Mouse (Mus musculus): ENCODE measurements around the gene Pptc7.
"Not testable (repeated sequence)": the region's sequence is repeated elsewhere in the genome, so short reads cannot be mapped to it uniquely, and the experiment has no call there.

Gene Pptc7

DNA sequence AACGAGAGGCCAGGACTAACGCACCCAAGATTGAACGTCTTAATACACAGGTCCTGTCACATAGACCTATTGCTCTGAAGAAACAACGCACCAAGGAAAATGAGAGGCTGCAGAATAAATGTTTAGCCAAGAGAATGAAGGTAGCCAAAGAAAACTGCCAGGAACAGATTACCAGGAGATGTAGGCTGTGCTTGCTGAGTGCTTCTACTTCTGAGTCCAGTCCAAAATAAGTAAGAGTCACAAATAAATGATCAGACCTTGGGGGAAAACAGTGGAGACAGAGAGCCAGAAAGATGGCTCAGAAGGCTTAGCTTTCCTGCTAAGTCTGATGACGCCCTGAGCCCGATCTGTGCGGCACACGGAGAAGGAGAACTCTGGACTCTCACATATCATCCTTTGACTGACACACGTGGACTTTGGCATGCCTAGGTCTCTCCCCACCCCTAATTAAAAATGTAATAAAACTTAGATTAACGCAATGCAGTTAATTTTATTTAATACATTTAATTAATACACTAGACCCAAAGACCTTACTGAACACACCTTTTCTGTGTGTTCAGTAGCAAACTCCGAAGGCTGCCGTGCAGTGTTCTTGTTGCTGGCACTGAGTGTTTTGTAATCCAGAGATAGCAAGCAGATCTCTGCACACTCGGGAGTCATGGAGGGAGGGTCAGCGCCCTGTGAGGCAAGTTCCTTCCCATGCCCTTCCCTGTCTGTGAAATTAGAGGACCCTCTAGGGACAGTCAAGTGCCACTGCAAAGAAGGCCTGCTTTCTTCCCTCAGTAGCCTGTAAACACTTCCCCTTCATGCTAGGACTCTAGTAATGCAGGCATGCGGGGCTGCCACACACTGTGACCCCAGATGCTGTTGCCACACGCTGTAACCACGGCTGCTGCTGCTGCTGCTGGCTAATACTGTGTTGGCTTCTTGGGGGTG is 18.9 kb downstream of the Pptc7 start:
- DNase-seq: no peak

DNA sequence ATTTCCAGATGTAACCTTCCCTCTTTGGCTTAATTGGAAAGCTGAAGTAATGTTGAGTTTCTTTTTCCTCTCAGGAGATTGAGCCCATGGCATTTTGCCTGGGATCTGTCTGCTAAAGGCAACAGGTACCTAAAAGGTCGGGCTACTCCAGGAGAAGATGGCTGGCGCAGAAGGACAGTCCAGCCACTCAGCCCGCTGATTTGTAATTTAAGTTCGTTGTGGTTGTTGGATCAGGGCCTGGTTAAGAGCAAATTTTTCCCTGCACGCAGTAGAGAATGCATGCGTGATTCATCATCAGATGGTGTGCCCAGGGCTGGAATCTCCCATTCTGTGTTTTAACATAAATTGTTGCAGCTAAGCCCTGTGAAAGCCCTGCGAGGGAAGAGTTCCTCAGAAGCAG is 19.8 kb downstream of the Pptc7 start:
- no peak for DNase-seq

DNA sequence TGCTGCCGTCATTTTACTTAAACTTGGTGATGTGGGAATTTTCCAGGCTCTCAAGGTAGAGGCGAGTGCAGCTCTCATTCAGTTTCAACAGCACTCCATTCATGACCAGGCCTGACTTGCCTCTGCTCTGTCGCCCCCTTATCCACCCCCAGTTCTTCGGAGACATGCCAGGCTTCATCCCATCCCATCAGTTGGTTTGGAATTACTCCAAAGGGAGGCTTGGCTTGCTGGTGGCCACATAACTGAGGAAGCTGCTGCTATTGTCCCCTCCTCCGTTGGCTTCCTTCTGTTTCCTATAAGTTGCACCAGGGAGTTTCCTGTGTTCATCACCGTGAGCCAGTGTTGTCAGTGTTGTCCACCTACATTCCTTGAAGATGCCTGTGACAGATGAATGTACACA is 20.4 kb downstream of the Pptc7 start:
- DNase-seq: no peak

DNA sequence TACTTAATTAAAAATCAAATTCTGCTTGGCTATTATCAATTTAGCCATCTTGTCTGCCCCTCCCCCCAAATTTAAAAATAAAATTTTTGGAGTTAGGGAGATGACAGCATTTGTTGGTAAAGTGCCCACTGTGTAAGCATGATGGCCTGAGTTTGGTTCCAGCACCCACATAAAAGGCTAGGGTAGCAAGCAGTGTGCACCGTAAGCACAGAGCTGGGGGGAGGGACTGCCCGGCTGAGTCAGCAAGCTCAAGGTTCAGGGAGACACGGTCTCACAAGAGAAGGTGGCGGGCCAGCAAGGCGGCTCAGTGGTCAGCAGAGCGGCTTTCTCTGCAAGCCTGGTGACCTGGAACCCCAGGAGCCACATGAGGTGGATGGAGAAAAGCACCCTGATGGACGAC is 21.3 kb downstream of the Pptc7 start:
- no peak for DNase-seq

DNA sequence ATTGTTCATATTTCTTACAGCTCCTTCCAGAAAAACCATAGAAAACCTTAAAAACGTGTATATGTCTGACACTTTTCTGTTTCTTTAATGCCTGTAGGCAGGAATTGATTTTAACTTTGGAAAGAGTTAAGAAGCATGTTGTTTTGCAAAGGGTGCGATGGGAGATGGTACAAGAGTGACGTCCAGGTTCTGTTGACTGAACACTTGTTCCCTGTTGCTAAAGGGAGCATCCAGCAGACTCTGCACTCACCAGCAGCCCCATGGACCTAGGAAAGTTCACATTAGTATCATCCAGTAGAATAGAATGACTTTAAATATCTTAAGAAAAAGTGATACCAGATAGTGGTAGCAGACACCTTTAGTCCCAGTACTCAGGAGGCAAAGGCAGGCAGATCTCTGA is 22.4 kb downstream of the Pptc7 start:
- DNase-seq: no peak

DNA sequence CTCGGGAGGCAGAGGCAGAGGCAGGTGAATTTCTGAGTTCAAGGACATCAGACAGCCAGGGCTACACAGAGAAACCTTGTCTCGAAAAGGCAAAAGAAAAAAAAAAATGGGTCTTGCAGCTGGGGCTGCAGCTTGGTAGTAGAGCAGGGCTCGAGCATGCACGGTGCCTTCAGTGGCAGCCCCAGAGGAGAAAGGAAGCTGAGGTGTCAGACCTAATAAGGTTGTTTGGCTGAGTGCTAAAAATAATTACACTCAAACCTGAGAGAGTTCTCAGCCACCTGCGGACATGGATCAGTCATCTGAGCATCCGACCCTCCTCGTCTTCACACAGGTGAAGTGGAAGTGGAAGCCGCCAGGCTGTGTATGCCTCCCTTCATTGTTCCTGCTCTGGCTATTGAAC is 26.5 kb downstream of the Pptc7 start:
- peak; percentile 72 for DNase-seq

DNA sequence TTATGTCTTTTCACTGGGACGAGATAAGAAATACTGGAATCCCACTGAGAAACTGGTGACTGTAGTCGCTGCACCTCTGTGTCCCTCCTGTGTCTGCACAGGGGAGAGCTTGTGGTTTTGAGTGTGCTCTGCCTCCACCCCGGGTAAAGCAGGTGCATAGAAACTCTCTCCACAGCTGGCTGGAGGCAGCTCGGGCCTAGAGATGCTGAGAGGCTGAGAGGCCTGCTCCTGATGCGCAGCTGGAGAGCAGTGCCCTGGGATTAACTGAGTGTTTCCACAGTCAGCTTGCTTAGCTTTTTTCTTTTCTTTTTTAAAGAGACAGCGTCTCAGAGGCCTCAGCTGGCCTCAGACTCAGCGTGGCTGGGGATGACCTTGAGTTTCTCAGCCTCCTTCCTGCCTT is 27.5 kb downstream of the Pptc7 start:
- DNase-seq: peak; percentile 77

DNA sequence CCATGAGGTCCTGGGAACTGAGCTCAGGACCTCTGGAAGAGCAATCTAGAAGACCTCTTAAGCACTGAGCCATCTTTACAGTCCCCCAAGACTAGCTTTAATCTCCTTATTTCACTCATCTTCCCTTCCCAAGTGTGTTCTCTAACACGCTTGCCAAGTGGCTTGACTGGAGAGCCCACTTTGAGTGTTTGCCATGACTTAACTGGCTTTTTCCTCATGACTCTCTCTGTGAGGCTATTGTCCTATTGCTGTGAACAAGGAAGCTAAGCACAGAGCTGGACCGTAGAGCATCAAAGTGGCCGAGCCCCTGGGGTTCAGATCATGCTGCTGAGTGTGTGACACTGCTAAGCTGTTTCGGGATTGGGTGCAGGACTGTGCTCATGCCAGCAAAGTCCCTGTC is 28.2 kb downstream of the Pptc7 start:
- no peak for DNase-seq

DNA sequence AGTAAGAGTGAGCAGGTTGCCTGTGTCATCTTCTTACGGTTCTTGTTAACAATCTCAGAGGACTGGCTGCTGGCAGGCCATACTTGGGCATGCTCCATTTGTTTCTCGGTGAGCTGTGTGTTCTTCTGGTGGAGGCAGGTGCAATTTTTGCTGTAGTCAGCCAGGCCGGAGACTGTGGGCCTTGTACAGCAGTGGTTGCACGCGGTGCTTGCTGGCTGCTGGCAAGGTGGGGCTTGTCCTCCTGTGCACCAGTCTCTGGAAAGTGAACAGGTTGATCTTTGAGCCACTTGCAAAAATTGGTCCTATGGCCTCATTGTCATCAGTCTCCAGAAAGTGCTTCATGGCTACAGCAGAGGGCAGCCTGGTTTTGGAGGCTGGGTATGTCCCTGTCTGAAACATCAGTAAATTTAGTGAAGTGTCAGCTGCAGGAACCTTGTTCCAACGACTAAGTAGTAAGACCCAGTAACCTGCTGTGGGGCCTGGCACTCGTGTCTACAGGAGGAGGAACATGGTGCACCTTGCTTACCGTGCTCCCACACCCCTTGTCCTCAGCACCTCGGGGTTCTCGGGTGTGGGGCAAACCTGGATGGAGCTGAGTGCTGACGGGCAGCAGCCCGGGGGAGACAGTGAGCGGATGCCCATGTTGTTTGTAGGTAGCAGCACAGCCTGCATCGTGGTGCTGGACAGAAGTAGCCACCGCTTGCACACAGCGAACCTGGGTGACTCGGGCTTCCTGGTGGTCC is 28.9 kb downstream of the Pptc7 start:
- peak; percentile 62 for DNase-seq

DNA sequence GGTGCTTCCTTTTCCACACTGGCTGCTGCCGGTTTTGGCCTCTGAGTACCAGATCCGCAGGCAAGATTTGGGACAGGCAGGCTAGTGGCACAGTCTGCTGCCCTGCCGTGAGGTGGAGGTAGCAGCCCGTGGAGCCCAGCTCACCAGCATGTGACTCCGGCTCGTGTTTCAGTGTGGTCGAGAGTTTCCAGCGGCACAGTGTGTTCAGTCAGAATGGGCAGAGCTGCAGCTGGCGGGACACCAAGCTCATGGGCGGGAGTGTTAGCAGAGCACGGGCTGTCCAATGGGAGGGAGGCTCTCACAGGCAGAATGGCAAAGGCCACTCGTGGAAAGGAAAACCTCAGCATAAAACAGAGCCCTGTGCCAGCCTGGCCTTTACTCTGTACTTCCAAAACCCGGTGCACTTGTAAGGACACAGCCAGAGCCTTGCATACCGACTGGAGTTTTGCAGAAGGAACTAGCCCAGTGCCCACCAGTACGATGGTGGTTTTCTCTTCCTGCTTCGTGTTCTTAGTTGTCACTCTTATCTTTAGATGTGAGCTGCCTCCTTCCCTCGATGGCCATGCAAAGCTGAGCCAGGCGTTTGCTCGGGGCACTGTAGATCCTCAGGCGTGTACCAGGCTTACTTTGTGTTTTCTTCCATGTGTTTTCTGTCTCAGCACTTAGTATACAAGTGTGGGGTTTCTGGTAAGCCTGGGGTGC is 31.0 kb downstream of the Pptc7 start:
- DNase-seq: peak; percentile 67

DNA sequence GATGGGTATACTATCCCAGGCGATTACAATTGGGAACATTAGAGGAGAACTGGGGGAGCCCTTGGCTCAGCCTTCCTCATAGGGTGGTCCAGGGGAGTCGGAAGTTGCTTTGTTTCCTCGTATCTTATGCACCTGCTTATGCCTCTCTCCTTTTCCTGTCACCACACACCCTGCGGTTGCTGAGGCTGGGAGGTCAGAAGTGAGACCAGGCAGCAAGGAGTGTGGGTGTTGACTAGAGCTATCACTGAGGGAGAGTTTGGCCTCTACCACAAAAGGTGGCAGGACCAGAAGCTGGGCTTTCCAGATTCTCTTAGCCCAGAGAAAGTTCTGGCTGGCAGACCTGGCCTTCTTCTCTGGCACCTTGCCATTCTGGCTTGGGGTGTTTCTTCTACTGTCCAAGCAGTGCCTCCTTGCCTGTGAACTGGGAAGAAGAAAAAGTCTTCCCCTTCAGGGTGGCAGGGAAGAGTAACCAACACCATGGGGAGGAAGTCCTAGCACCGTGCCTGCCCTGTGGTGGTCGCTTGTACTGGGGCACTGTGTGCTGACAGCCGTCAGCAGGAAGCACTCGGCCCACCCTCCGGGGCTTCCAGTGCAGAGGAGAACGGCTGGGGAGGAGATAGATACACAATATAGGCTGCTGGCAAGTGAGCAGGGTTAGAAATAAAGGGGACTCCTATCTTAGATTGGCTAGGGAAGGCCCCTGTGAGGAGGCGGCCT is 33.3 kb downstream of the Pptc7 start:
- peak; percentile 78 for DNase-seq

DNA sequence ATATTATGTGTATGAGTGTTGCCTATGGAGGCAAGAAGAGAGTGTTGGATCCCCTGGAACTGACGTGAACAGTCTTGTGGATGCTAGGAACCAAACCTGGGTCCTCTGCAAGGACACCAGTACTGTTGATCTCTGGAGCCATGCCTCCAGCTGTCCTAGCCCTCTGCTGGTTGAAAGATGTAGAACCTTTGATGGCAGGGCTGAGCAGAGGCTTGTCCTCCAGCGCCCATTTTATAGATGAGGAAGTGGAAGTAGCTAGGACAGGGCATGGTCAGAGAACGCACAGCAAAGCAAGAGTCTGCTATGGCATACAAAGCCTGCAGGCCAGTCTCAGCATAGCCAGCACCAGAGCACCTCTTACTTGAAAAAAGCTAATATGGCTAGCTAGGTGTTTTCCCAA is 33.9 kb downstream of the Pptc7 start:
- peak; percentile 71 for DNase-seq

DNA sequence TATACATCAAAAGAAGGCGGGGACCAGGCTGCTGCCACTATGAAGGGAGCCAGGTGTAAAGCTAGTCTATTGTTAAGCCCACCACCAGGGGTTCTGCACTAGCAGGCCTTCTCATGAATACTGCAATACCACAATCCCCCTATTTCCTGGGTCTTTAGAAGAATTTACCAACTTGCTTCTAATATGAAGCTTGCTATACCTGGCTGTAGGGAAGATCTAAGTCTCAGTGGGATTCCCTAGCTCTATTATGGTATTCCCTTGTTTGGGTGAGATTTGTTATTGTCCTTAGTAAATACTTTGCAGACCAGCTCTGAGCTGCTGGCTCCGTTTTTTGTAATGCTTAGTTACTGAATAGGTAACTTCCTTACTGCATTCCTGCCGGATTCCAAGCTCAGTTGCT is 34.8 kb downstream of the Pptc7 start:
- not testable (repeated sequence) for DNase-seq

DNA sequence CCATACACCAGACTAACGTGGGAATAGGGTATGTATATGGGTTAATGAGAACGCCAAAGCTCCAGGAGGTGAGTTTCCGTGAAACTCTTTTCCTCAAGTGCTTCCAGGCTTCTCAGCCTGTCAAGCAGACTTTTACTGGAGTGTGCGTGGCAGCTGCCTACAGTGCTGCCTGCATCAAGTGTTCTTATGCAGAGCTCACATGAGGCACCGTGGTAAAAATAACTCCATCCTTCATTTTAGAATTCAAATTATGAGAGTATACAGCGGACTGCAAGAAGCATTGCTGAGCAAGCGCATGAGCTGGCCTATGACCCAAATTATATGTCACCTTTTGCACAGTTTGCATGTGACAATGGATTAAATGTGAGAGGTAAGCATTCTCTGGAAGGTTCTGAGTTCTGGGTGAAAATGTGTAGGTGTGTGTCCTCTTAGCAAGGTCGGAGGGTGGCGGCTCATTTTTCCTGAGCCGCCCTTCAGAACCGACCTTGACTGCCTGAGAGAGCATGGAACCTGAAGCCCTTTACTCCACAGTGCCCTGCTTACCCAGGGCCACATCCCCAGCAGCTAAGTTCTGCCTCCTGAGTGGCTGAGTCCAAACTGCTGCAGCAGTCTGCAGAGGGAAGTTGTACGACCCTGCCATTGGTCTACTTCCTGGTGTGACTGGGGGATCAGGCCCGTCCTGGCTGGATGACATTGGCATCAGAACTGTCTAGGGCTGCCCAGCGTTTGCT is 35.5 kb downstream of the Pptc7 start:
- no peak for DNase-seq

DNA sequence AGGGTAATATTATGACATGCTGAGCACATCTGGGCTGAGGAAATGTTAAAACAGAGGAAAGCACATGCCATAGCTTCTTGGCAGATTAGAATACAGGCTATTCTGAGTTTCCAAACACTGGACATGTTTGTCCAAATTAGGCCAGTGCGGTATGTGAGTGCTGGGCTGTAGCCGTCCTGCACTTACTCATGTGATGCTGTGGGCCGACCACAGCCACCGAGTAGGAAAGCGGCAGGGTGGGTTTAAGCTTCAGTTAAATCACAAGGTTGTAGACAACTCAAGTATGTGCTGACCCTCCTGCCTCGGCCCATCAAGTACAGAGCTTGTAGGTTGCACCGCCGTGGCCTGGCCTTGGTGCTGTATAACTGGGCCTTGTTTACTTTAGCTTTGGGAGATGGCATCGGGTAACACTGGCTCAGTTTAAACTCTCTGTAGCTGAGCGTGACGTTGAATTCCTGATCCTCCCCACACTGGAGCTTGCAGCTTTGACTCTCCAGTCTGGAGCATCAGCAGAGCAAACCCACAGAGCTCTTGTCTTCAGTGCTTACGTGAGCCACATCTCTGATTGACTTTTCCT is 36.1 kb downstream of the Pptc7 start:
- DNase-seq: no peak

DNA sequence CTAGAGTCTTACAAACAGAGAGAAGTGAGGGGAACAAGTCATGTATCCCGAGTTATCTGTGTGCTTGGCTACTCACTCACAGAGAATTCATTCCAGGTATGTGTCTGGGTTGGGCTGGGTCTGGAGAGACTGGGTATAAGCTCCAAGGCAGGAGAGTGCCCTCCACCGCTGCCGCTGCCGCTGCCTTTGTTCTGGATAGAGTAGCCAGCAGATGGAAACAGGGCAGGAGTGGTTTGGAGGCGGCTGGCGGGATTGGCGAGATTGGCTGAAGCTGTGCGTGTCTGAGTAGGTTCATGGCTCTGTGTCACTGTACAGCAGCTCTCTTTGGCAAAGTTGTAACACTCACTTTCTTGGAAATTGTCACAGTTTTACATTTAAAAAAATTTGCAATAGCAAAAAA is 39.4 kb downstream of the Pptc7 start:
- no peak for DNase-seq

DNA sequence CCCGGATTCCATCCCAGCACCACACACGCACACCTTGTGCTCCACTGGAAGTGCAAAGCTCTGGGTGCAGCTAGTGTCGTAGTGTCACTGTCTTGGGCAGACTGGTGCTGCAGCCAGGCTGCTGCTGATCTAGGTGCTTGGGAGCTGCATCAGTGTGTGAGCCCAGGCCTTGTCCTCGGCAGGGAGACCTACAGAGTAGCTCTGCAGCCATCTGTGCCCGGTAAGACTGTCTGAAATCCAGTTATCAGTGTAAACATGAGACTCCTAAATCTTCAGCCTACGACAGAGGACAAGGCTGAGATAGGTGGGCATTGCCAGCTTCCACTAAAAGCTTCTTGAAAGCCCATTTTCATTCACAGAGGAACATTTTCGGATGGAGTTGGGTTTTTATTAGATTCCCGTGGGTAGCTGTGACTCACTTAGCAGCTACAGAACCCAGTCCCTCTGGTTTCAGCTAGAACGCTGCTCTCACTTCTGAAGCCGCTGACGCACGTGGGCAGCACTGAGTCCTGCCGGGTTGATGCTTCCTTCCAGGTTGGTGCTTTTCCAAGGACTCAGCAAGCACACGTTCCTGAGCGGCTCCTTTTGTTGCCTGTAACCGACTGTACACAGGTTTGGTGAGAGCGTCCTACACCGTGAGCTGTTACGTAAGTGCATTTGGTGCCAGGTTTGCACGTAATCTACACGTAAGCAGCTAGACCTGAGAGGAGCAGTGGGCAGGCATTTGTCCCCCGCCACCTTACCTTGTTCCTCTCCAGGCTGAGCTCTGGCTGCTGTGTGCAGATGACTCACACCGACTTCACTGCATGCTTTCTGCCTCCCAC is 40.7 kb downstream of the Pptc7 start:
- no peak for DNase-seq

DNA sequence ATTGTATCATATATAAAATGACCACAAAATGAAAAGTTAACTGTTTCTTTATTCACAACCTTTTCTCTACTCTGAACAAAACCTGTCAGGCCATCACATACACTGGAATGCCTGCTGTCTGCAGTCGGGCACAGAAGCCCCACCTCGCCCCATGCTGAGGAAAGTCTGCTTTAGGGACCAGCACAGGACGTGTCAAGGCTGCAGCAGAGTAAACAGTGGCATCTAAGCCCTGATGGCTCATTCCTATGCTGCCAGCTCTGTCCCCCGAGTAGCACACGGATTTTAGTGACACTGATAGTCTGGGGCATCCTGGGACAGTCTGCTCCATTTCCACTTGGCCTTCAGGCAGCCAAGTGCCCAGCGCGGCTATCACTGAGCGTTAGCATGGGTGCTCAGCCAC is 41.3 kb downstream of the Pptc7 start:
- DNase-seq: no peak

DNA sequence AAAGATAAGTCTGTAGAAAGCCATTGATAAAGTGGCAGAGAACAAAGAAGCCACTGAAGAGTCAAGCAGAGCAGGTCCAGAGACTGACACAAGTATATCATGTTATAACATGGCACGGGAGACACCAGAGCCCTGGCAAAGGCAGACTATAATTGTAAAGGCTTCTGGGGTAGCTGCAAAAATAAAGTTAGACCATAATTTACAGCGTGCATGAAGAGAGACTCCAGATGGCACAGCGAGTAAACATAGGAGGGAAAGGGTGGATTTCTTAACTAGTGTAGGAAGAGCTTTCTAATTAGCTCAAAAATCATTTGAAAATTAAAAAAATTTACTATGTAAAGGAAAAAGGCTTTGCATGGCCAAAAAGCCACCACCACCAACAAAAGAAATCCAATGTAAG is 43.1 kb downstream of the Pptc7 start:
- no peak for DNase-seq

DNA sequence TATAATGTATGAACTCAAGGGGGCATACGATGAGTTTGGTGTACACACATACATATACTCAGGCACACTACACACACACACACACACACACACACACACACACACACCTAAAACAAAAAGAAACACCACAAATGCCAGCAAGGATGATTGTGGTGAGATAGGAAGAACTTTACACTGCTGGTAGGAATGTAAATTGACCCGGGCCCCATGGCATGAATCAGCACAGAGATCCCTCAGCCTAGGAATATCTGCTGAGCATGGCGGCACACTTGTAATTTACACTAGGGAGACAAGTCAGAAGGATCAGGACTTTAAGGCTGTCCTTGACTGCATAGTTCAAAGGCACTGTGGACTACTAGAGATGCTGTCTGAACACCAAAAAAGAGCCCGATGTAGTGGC is 46.1 kb downstream of the Pptc7 start:
- DNase-seq: no peak

DNA sequence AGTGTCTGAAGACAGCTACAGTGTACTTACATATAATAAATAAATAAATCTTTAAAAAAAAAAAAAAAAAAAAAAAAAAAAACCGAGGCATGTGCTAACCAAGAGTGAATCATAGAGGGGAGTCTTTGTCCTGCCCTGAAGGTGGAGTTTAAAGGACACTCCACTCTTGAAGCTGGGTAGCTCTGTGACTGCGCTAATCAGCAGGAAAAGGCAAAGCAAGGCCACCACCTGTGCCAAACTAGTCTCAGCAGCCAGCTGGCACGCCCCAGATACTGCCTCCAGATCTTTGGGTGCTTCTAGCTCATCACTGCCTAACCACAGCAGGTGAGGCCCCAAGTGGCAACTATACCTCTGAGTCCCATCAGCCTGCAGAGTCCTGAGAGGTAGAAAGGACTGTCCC is 50.5 kb downstream of the Pptc7 start:
- peak; percentile 55 for DNase-seq
